Mouse (Mus musculus) stomach, postnatal 0 days (tissue): ENCODE measurements around the gene D630045J12Rik.

Experiments
- CTCF ChIP-seq: IDR thresholded peaks from 2 replicates; pipeline ENCODE4 v1.5.1; 2016; ENCODE audit warnings: antibody characterized with exemption, low read depth, mild to moderate bottlenecking, moderate library complexity
- EP300 ChIP-seq: optimal IDR thresholded peaks from 2 replicates; pipeline ENCODE3; 2016; ENCODE audit warnings: antibody characterized with exemption

- no peak for TF ChIP-seq CTCF
- TF ChIP-seq EP300 = no peak
Measured at GRCm38 (mm10) chr6:38256793-38257192, 3.0 kb upstream of the D630045J12Rik start.
